Mouse (Mus musculus) erythroblast, adult 5-6 weeks (primary cell): ENCODE measurements around the gene Alpl. TPM values are rescaled to one million over a fixed set of nuclear protein-coding genes. Genes with fewer than 3 reads are reported as not detected.

Experiments used
- ATAC-seq: replicated peaks from 2 replicates; pipeline ENCODE4 v1.8.0; 2016; ENCODE audit warnings: moderate number of reproducible peaks, mild to moderate bottlenecking, moderate TSS enrichment, inconsistent platforms; ENCODE audit not compliant: poor library complexity, low FRiP score, severe bottlenecking
- total RNA-seq, 2 experiments: library from RNA; stranded (forward) in 1 of 2; stranded (reverse) in 1 of 2; fragments of 150-400 nt in 1 of 2; fragments of 200-764, 138-1000 nt in 1 of 2; gene quantifications; 2 replicates each; pipeline versions ENCODE4 v1.2.3 to v1.2.4; 2015 to 2017; ENCODE audit warnings: low replicate concordance in 2 of 2

Alpl gene
- total RNA-seq, 2 experiments from 2014 or later: 0.85 TPM; not detected in 1

DNA sequence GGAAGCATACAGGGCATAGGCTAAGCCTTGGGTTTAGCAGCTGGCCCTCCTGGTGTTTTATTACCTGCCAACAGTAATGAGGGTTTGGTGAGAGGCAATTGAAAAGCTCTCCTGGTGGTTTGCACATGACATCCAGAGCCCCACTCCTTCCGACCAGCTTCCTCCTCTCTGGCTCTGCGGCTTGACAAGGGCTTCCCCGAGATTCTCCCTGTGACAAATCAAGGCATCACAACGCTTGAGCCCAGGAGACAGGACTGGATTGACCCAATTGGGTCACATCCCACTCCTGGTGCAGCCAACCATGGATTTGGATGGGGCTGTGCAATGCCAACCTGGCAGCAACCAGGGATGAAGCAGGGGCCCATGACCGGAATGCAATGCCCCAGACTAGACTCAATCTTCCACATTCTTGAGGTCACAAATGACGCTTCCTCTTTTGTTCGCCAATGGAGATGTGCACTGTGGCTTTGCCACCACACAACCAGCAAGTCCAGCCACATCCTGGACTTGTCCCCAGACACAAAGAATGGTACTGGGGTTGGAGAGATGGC lies 11.2 kb upstream of the Alpl start:
- ATAC-seq: no peak

DNA sequence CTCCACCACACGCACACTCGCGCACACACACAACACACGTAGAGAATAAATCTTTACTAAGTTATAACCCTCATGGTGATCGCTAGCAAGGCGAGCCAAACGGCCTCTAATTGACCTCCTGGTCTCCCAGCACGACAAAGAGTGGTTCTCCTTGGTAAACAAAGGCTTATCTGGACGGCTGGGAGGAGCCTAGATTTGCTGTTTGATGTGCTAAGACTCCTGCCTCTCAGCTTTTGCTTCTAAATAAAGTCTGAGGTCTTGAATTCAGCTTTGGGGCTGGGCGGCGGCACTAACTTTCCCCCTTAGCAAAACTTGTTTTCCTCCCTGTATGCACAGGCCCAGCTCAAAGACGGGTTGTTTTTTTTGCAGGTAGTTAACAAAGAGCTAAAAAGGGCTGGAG lies 5.0 kb upstream of the Alpl start:
- no peak for ATAC-seq

DNA sequence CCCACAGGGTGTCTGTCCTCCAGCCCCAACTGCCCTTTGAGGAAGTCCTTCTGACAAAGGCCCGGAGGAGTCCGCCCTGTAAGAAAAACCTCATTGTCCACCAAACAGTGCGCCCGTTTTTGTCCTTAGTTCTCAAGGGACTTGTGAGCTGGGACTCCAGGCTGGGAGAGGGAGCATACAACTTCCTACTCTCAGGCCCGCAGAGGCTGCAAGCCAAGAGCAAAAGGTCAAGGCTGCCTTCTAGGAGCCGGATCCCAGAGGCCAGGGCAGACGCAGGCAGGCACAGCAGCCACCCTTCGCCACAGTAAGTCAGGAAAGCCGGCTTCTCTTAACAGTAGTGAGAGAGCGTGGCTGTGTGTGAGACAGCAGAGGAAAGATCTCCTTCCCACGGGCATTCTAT lies 4.1 kb upstream of the Alpl start:
- ATAC-seq: no peak

DNA sequence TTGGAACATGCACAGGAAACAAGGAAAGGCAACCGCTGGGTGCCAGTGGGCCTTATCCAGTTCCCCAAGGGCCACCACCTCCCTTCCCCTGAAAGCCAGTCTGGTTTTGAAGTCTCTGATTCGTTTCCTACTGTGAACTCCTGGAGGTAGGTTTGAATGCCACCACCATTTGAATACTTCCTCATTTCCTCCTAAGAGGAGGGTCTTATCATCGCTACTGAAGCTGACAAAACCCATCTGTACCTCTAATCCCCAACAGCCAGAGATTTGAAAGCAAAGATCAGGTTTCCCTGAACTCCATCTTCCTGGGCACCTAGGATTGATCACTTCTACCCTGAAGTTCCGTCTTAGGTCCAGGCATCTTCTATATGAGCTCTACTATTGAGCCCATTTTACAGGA lies 854 bp upstream of the Alpl start:
- no peak for ATAC-seq

DNA sequence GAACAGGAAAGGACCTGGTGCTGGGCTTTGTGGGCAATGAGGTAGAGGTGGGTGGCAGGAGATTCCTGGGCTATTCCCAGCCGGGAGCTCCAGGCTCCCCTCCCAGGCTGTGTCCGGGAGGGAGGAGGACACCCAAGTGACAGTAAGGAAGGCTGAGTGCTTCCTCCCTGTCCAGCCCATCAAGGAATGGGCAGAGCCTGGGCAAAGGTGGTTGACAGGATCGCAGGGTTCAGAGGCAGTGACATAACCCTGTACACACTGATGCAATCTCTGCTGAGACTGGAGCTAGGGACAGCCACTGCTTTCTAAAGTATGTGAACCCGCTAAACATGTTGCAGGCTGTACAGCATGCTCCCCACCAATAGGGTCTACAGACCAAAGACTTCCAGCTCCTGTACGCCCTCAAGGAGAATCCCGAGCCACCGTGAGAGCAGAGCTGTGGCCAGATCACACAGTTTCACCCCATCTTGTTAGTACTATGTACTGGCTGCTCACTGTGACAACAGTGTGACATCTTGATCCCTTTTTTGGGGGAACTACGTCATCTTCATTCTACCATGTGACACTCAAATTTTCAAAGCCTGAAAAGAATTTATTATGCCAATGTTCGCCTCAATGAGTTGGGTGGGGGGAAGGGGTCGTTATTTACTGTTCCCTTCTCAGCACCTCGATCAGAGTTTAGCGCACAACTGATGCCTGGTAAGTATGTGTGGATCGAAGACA lies 1.8 kb downstream of the Alpl start:
- no peak for ATAC-seq

DNA sequence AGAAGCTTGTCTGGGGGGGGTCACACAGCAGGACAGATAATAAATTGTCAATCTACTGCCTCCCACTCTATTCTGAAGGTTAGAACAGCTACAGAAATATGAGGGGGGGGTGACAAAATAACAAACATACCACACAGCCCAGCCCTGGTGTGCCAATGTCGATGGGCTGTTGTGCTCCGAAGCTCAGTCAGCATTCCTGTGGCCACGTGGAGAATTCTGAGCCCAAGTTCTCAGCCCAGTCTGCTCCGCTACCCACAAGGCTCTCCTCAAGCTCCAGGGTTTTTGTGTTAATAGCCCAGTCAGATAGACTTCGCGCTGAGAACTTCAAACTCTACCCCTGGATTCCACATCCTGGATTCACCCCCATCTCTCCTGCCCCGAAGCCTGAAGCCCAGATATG lies 2.6 kb downstream of the Alpl start:
- ATAC-seq: no peak

DNA sequence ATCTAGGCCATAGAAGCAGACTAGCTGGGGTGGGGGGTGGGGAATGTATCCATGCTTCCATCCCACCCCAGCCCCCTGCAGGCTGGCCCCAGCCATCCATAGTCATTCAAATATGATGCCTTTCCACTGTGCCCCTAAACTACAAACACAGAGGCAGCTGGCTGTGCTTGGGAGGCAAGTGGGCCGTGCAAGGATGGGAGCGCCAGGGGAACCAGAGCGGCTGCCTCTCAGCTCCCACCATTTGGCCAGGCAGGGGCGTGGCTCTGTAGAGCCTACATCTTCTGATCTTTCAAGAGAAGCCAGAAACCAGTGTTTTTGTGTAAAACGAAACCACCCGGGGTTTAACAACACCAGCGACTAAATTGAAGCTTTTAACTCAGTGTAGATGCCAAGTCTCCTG lies 4.7 kb downstream of the Alpl start:
- ATAC-seq: no peak

DNA sequence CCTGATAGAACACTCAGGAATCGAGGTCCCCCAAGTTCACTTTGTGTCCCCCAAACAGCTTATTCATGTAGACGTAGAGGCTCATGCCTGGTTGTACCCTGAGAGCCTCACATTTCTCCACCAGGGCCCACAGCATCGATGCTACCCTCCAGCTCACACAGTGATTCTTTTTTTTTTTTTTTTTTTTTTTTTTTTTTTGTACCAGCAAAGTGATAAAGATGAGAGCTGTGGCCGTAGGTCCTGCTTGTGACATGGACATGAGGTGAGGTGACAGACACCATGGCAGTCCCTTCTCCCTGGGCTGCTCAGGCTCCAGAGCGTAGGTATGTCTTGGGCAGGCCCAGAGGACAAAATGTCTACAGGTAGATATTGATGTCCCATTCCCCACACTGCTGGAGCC lies 5.2 kb downstream of the Alpl start:
- no peak for ATAC-seq

DNA sequence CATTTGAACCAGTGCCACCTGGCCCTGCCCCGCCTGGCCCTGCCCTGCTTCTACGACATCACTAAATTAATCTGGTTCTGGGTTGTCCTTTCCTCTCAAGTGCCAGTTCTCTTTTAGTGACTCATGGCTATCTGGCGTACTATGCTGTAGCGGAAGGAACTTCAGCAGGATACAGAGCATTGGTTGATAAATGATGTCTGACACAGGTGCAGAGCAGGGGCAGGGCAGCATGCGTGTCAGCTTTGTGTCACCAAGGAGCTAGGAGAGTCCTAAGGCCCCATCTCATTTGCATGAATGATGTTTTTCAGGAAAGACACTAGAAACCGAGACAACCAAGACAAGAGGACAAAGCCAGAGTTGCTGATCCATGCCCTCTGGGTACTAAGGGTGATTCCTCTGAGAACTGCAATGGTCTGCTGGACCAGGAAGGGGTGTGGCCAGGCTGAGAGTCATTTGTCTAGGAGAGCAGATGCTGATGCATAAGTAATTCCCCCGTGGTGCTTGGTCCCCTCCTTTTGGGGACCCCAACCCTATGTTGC lies 7.6 kb downstream of the Alpl start:
- no peak for ATAC-seq

DNA sequence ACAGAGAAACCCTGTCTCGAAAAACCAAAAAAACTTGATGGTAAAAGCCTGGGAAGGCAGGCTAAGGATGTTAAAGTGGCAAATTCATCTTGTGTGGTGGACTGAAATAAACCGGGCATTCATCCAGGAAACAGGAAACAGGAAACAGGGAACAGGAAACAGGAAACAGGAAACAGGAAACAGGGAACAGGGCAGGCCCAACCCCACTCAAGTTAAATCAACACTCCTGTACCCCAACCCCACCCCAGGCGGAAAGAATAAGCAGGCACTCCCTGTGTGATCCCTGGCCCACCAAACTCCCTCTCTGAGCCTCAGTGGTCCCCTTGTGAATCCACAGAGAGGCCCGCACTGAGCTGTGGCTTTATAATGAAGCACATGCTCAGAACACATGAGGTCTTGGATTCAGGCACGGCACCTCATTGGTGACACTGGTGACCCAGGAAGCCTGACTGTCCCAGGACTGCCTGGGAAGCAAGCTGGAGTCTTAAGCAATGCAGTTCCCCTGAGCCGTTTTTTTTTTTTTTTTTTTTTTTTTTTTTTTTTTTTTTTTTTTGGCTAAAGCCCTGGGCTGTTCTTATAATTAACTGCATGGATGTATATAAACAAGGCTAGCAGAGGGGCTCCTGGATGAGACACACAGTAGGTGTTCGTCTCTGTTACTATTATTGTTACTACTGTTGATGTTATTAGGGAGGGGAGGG lies 8.4 kb downstream of the Alpl start:
- no peak for ATAC-seq

DNA sequence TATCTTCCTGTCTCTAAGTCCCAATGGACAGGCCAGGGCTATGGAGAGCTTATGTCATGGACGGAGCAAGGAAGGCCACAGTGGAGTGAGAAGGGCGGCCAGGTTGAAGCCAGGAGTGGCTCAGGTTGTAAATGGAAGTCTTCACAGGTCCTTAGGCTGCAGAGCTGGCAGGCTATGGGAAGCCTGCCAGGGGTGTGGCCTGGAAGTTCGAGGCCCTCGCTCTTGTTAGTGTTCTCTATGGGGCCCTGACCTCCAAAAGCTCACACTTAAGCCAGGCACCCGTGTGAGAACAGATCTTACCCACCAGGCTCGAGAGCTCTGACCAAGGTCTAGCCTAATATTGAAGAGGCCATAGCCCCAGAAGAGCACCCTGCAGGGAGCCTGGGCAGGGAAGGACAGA lies 9.7 kb downstream of the Alpl start:
- no peak for ATAC-seq

DNA sequence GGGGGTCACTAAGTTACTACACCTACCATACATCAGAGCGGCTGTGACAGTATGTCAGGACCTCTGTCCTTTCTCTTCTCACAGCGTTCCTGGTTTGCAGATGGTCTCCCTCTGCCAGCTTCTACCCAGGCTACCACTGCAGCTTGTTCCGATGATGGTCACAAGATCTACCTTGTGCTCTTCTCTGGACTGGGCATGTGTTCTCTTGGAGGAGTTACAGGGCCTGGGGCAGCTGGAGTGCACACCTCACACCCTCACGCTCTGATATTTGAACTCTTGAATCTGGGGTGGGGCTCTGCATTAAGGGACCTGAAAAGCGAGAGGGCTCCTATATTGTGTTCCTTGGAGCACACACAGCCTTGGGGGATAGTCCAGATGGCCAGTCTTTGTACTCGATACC lies 10.9 kb downstream of the Alpl start:
- ATAC-seq: no peak

DNA sequence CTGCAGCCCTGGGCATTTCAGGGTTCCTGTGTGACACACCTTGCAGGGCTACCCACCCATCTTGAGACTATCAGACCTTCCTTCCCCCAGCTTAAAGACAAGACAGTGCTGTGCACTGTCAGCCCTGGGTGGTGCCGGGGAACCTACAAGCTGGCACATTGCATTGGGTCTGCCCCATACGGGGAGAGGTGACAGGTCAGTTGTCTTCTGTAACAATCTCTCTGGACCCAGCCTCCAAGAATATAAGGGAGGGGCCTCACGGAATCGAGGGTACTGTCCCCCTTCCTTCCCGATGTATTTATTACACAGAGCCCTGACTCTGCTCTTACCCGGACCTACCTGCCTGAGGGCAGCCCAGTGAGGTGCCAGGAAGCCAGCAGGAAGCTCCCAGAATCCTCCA lies 11.4 kb downstream of the Alpl start:
- no peak for ATAC-seq

DNA sequence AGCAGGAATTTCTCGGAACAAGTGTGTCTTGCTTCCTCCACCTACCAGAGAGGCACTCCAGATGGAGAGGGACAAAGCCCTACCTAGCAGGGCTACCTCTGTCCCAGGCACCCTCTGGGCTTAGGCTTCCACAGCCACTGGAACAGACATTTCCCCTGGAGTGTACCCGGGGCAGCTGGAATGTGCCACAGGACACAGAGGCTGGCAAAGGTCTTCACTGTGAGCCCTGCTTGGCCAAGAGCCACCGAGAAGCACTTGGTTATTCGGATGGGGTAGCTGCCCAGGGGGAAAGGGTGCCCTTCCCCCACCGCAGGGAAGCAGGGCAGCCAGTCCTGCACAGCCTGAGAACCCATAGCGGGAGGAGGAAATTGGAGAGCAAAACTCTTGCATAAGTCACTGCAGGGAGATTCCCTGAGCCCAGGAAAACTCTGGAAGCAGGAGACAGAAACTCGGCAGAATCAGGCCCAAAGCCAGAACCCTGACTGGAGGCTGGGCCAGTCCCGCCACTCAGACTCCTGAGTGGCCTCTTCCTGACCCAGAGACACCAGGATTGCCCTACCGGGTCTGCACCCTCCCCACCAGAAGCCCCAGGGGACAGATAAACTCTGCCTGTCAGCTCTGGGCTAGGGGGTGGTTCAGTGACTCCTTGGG lies 12.5 kb downstream of the Alpl start:
- ATAC-seq: no peak

DNA sequence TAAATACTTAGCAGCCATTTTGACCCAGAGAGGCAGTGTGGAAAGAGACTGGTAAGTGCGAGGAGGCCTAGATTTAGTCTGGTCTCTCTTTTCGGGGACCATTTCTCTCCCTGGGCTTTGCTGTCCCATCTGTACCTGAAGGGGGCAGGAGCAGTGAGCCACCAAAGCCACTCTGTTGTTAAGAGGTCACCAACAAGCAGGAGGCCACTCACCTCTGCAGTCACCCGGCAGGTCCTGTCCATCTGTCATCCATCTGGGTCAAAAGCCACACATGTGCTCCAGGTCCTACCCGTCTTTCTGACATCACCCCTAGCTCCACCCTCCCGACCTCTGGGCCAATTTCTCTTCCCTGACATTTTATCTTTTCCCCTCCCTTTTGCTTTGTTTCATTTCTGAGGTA lies 14.2 kb downstream of the Alpl start:
- ATAC-seq: no peak

DNA sequence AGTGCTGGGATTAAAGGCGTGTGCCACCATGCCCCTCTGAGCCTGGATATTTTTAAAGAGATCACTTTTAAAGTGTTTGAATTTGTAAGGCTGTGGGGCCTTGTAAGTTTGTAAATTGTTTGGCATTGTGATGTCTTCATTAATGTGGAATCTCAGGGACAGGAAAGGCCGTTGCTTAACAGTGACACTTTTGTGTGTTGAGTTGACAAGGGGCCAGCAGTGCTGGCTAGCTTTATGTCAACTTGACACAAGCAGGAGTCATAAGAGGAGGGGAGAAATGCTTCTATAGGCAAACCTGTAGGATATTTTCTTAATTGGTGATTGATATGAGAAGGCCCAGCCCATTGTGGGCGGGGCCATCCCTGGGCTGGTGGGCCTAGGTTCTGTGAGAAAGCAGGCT lies 15.2 kb downstream of the Alpl start:
- no peak for ATAC-seq

DNA sequence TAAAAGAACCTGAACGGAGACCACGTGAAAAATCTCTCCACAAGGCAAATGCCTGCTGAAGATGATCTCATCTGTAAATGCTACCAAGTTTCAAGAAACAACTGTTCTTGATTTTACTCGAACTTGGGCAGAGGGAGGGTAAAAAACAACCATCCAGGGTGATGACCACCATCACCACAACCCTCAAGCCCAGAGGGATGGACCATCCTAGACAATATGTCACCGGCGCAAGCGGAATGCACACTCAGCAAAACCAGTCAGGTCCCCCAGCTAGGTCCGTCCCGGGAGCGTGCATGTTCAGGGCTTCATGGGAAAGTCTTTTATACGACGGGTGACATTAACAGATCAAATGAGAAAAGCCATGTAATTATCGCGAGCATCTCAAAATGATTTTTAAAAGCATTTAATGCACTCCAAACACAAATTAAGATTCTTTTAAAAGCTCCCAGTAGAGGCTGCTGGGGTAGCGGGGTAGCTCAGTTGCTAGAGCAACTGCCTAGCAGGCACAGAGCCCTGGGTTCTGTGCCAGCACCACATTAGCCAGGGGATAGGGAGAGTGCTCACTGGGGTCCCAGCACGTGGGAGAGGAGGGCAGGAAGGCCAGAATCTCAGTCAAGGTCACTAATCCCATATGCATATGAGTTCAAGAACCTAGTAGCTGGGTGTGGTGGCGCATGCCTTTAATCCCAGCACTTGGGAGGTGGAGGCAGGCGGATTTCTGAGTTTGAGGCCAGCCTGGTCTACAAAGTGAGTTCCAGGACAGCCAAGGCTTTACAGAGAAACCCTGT lies 17.6 kb downstream of the Alpl start:
- no peak for ATAC-seq

DNA sequence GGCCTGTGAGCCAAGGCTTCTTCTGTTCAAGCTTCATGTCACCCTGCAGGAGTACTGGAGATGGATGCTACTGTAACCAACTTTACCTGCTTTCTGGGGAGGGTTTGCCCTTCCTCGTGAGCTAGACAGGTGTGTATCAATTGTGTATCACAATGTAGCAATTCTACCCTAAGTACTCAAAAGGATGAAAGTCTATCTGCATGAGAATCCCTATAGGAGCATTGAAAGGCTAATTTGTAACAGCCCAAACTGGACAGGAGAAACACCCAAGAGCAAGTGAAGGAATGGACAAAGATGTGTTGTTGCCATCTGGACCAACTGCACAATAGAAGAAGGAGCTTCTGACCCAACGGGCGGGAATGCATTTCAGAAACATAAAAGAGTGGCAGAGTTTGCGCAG lies 18.3 kb downstream of the Alpl start:
- no peak for ATAC-seq

DNA sequence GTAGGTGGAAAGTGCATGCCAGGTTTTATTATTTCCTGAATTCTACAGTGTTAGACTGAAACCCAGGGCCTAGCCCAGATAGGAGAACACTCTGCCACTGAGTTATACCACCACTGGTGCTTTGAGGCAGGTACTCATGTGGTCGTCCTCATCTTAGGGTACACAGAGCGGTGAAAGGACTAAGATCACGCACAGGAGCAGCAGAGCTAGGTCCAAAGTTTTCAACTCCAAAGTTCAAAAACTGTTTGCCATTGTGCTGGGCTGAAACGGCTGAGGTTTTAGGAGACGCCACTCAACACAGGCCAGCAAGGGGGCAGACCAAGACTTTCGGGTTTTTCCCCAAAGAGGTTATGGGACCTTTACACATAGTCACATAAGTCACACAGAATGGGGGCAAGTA lies 21.7 kb downstream of the Alpl start:
- ATAC-seq: no peak

DNA sequence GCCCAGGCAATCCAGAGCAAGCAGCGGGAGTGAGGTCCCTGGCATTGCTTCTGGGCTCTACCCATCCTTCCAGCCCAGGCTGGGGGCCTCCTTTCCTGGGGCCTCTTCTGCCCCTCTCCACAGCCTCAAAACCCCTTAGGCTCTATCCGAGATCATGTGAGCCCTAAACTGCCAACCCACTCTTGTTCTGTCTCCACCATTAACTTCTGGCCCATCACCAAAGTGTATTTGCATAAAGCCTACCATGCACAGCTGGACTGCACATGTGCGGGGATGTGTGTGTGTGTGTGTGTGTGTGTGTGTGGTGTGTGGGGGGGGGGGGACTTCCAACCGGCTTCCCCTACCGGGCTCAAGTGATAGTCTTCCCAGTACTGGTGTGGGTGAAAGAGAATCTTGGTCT lies 22.2 kb downstream of the Alpl start:
- ATAC-seq: no peak
